Mouse (Mus musculus): Measurements from ENCODE around the gene Ndufv1. TPM values are rescaled to one million over a fixed set of nuclear protein-coding genes. Genes with fewer than 3 reads are reported as not detected.

Gene Ndufv1
- polyA plus RNA-seq, 1 experiment, result 145 TPM

DNA sequence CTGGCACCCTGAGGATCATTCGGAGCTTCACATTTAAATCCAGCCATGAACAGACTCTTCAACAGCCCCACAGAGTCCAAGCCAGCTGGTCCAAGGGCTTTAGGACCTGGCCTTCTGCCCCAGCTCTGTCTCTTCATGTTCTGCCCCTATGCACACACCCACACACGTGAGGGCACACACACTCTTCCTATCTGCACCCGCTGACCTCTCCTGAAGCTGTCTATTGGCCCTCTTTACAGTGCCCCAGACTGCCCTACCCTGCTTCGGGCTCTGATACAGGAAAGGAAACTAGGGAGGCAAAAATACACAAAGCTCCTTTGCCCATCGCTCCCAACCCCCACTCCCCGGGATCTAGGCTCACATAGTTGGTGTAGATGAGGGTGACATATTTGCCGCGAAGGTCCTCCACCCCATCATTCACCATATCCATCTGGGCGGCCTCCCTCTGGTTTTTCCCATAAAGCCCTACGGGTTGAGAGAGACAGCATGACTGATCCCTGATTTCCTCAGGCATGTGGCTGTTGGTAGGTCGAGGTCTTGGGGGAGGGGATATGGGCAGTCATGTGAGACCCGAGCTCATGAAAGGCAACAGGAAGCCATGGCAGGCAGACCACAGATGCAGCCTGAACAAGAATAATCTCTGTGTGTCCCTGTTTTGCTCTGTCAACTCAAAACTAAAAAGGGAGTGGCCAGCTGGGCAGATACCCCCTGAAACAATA lies 23.9 kb upstream of the Ndufv1 start:
- no peak overlapping the region for H3K4me3 ChIP-seq (ENCODE audit: control insufficient read depth, low read depth, low read length)
- TF ChIP-seq POLR2A (IDR thresholded peaks at IDR 0.05; ENCODE audit: control insufficient read depth, low read depth, low read length) (no peak), CTCF (IDR thresholded peaks at IDR 0.05; ENCODE audit: control insufficient read depth, insufficient read depth, insufficient replicate concordance, low read depth, low read length) (no peak)
- peaks cover 7% of the 10 kb centered on the region; the same call in 1 of the 2 replicates for H3K4me1 ChIP-seq (ENCODE audit: control insufficient read depth, insufficient read depth, low read length)
- no peaks in the 10 kb centered on the region for H3K36me3 ChIP-seq (ENCODE audit: control insufficient read depth, insufficient read depth, low read length)
- no peaks in the 10 kb centered on the region for H3K27me3 ChIP-seq (ENCODE audit: control insufficient read depth, insufficient read depth, low read length)
- H3K27ac ChIP-seq (ENCODE audit: control insufficient read depth, insufficient read depth, low read depth, low read length), result no peak overlapping the region

DNA sequence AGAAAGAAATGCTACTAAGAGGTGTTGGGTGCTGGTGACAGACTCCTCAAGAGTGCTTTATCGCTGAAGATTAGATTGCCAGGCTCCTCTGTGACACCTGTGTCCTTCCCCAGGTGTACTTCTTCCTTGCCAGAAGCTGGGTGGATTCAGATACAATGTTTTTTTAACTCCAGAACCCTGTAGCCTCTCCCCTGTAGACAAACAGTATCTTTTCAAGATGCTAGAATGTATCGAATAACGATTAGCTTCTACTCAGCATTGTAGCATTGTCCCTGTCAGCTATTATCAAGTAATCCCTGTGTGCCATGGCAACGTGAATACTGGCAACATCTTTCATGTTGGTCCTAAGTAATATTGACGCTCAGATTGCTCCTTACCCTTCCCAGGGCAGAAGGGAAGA lies 21.1 kb upstream of the Ndufv1 start:
- no peaks in the 10 kb centered on the region for H3K27me3 ChIP-seq (ENCODE audit: control insufficient read depth, insufficient read depth, low read length)
- TF ChIP-seq POLR2A (IDR thresholded peaks at IDR 0.05; ENCODE audit: control insufficient read depth, low read depth, low read length) (no peak), CTCF (IDR thresholded peaks at IDR 0.05; ENCODE audit: control insufficient read depth, insufficient read depth, insufficient replicate concordance, low read depth, low read length) (no peak)
- H3K4me1 ChIP-seq (ENCODE audit: control insufficient read depth, insufficient read depth, low read length), result peaks cover 7% of the 10 kb centered on the region; the same call in 1 of the 2 replicates
- peak overlapping the region; percentile 32 for H3K27ac ChIP-seq (ENCODE audit: control insufficient read depth, insufficient read depth, low read depth, low read length)
- H3K4me3 ChIP-seq (ENCODE audit: control insufficient read depth, low read depth, low read length), result no peak overlapping the region
- no peaks in the 10 kb centered on the region for H3K36me3 ChIP-seq (ENCODE audit: control insufficient read depth, insufficient read depth, low read length)

DNA sequence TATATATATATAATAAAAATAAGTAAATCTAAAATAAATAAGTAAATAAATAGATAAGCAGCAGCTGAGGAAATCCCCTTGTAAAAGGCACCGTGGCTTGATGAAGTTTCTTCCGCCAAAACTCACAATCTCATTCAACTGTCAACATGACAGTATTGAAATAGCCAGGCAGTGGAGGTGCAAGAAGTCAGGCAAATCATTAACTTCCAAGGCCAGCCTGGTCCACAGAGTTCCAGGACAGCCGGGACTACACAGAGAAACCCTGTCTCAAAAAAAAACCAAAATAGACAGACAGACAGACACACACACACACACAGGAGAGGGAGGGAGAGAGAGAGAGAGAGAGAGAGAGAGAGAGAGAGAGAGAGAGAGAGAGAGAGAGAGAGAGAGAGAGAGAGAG lies 20.7 kb upstream of the Ndufv1 start:
- Histone ChIP-seq H3K4me3 (ENCODE audit: control insufficient read depth, low read depth, low read length) (no peak overlapping the region), H3K27ac (ENCODE audit: control insufficient read depth, insufficient read depth, low read depth, low read length) (peak overlapping the region; percentile 13; the same call in 1 of the 2 replicates), H3K36me3 (ENCODE audit: control insufficient read depth, insufficient read depth, low read length) (no peaks in the 10 kb centered on the region), H3K27me3 (ENCODE audit: control insufficient read depth, insufficient read depth, low read length) (no peaks in the 10 kb centered on the region), H3K4me1 (ENCODE audit: control insufficient read depth, insufficient read depth, low read length) (peaks cover 7% of the 10 kb centered on the region; the same call in 1 of the 2 replicates)
- TF ChIP-seq POLR2A (IDR thresholded peaks at IDR 0.05; ENCODE audit: control insufficient read depth, low read depth, low read length) (no peak), CTCF (IDR thresholded peaks at IDR 0.05; ENCODE audit: control insufficient read depth, insufficient read depth, insufficient replicate concordance, low read depth, low read length) (no peak)

DNA sequence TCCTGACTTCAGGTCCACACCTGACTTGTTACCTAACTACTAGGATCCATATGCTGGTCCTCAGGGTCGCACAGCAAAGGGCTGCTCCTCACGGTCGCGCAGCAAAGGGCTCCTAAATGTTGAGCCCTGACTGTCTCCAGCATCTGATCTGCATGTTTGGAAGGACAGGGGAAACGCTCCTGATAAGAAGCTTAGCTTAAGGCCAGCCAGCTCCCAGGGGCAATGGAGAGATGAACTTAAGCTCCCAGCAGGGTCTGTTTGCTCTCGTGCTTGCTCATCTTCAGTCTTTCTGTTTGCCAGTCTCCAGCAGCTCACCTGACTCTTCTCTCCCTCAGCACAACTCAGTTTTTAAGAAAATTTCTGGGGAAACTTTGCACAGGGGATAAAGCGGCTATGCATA lies 20.1 kb upstream of the Ndufv1 start:
- Histone ChIP-seq H3K4me3 (ENCODE audit: control insufficient read depth, low read depth, low read length) (no peak overlapping the region), H3K4me1 (ENCODE audit: control insufficient read depth, insufficient read depth, low read length) (peaks cover 5% of the 10 kb centered on the region; the same call in 1 of the 2 replicates), H3K36me3 (ENCODE audit: control insufficient read depth, insufficient read depth, low read length) (no peaks in the 10 kb centered on the region), H3K27ac (ENCODE audit: control insufficient read depth, insufficient read depth, low read depth, low read length) (no peak overlapping the region), H3K27me3 (ENCODE audit: control insufficient read depth, insufficient read depth, low read length) (no peaks in the 10 kb centered on the region)
- TF ChIP-seq POLR2A (IDR thresholded peaks at IDR 0.05; ENCODE audit: control insufficient read depth, low read depth, low read length), result no peak
- TF ChIP-seq CTCF (IDR thresholded peaks at IDR 0.05; ENCODE audit: control insufficient read depth, insufficient read depth, insufficient replicate concordance, low read depth, low read length), result no peak

DNA sequence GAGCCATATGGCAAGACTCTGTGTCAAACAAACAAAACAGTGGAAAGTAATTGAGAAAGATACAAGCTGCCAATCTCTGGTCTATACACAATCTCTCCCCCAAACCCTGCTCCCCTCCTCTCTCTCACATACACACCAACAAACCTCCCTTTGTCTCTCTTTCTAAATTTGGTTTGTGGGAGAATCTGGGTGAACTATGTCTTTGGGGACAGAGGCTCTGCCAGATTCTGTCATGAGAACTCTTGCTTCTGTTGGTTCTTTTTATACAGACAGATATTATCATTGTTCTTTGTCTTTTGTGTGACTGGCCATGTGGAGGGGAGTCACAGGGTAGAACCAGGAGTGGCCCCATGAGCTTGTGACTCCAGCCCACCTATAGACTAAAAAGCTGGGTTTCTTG lies 15.0 kb upstream of the Ndufv1 start:
- TF ChIP-seq POLR2A (IDR thresholded peaks at IDR 0.05; ENCODE audit: control insufficient read depth, low read depth, low read length), result no peak
- TF ChIP-seq CTCF (IDR thresholded peaks at IDR 0.05; ENCODE audit: control insufficient read depth, insufficient read depth, insufficient replicate concordance, low read depth, low read length), result no peak
- Histone ChIP-seq H3K27ac (ENCODE audit: control insufficient read depth, insufficient read depth, low read depth, low read length) (0 out of 2 replicates have a peak overlapping the region, but pooled peaks have one; percentile 42), H3K4me1 (ENCODE audit: control insufficient read depth, insufficient read depth, low read length) (peaks cover 1% of the 10 kb centered on the region; the same call in 1 of the 2 replicates), H3K27me3 (ENCODE audit: control insufficient read depth, insufficient read depth, low read length) (no peaks in the 10 kb centered on the region), H3K4me3 (ENCODE audit: control insufficient read depth, low read depth, low read length) (no peak overlapping the region), H3K36me3 (ENCODE audit: control insufficient read depth, insufficient read depth, low read length) (no peaks in the 10 kb centered on the region)

DNA sequence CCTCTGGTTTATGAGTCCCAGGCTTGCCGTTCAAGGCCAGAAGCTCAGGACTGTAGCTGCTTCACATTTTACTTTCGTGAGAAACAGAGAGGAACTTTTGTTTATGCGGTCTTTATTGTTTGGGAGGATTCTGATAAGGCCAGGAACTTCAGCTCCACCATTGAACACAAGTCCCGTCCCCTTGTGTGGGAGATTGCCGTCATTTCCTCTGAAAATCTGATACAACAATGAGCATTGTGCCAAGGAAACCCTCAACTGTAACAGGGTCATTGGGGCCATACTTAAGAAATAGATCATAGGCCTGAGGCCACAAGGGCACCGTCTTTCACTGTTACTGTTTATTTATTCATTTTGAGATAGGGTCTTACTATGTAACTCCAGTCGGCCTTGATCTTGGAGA lies 10.6 kb upstream of the Ndufv1 start:
- Histone ChIP-seq H3K27me3 (ENCODE audit: control insufficient read depth, insufficient read depth, low read length) (no peaks in the 10 kb centered on the region), H3K36me3 (ENCODE audit: control insufficient read depth, insufficient read depth, low read length) (no peaks in the 10 kb centered on the region), H3K4me1 (ENCODE audit: control insufficient read depth, insufficient read depth, low read length) (no peaks in the 10 kb centered on the region), H3K27ac (ENCODE audit: control insufficient read depth, insufficient read depth, low read depth, low read length) (no peak overlapping the region), H3K4me3 (ENCODE audit: control insufficient read depth, low read depth, low read length) (no peak overlapping the region)
- TF ChIP-seq POLR2A (IDR thresholded peaks at IDR 0.05; ENCODE audit: control insufficient read depth, low read depth, low read length) (no peak), CTCF (IDR thresholded peaks at IDR 0.05; ENCODE audit: control insufficient read depth, insufficient read depth, insufficient replicate concordance, low read depth, low read length) (no peak)

DNA sequence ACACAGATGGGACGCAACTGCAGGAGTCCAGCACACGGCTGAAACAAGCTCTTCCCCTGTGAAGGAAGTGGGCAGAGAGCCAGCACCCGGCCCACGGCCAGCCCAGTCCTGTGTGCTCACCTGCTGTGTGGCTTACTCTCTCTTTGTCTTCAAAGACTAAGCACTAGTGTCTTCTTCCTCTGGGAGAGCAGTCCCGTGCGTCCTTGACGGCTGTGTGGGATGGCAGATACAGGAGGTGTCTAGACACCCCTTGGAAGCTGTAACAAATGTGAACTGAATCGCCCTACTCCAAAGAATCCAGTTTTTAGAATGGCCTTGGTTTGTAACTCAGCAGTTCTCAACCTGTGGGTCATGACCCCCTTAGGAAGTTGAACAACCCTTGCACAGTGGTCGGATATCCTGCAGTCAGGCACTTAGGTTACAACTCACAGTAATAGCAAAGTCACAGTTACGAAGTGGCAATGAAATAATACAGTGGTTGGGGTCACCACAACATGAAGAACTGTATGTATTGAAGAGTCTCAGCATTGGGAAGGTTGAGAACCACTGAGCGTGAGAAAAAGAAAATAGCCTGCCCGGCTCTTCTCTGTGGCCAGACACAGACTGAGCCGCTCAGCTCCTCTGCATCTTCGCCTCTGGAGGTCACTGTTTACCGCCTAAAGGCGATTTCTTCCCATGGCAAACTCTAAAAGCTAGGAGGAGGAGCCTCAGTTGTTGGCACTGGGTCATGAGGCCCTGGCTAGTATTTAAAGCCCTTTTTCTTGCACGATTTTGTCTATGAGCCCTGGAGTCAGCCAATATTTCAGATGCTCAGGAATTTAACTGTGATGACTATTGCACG lies 6.4 kb upstream of the Ndufv1 start:
- Histone ChIP-seq H3K4me3 (ENCODE audit: control insufficient read depth, low read depth, low read length) (no peak overlapping the region), H3K27me3 (ENCODE audit: control insufficient read depth, insufficient read depth, low read length) (no peaks in the 10 kb centered on the region), H3K27ac (ENCODE audit: control insufficient read depth, insufficient read depth, low read depth, low read length) (peak overlapping the region; percentile 15; the same call in 1 of the 2 replicates), H3K36me3 (ENCODE audit: control insufficient read depth, insufficient read depth, low read length) (no peaks in the 10 kb centered on the region), H3K4me1 (ENCODE audit: control insufficient read depth, insufficient read depth, low read length) (no peaks in the 10 kb centered on the region)
- TF ChIP-seq POLR2A (IDR thresholded peaks at IDR 0.05; ENCODE audit: control insufficient read depth, low read depth, low read length), result no peak
- peak; percentile 55 for TF ChIP-seq CTCF (IDR thresholded peaks at IDR 0.05; ENCODE audit: control insufficient read depth, insufficient read depth, insufficient replicate concordance, low read depth, low read length)

Measured in testis, adult 2 months (tissue).